In genomic region chr5:88375808-88376207, GRCm38 (mm10) we compare ENCODE assay signal across 42 mouse cellular contexts. TPM values are rescaled to one million over a fixed set of nuclear protein-coding genes. Genes with fewer than 3 reads are reported as not detected.
"Had no signal": no experiment of that assay in that cellular context is flagged by ENCODE, and none has a peak within 500 bp of the region (broad histone marks: within the 10 kb centered on the region; RNA-seq: fewer than 3 reads in every experiment).

Gene Amtn, plus strand, starts transcription at chr5:88376108.

- H3K4me3 ChIP-seq: heart, adult 2 months; heart, embryonic 10.5 days; heart, embryonic 12.5 days; heart, embryonic 13.5 days; heart, embryonic 15.5 days; hindbrain, embryonic 10.5 days; hindbrain, embryonic 12.5 days; hindbrain, embryonic 13.5 days; hindbrain, embryonic 15.5 days; intestine, embryonic 15.5 days; kidney, embryonic 15.5 days; layer of hippocampus, adult 2 months had no signal

- H3K27me3 ChIP-seq: heart, embryonic 12.5 days; heart, embryonic 13.5 days; heart, embryonic 15.5 days; hindbrain, embryonic 12.5 days; hindbrain, embryonic 13.5 days; hindbrain, embryonic 15.5 days; intestine, embryonic 15.5 days; kidney, embryonic 15.5 days had no signal

- H3K27ac ChIP-seq: heart, adult 2 months; heart, embryonic 10.5 days; heart, embryonic 13.5 days; heart, embryonic 15.5 days; hindbrain, embryonic 10.5 days; hindbrain, embryonic 12.5 days; hindbrain, embryonic 13.5 days; hindbrain, embryonic 15.5 days; hindbrain, postnatal 0 days; intestine, embryonic 15.5 days; kidney, embryonic 15.5 days; kidney, postnatal 0 days; layer of hippocampus, adult 2 months had no signal

- DNase-seq: heart, adult 2 months; heart, postnatal 10 days; heart, postnatal 14 days; heart, postnatal 36 days; heart, postnatal 4 days; kidney, adult 11 months; kidney, adult 18-20 months; kidney, adult 2 months; kidney, adult 8-10 months; kidney, adult 9 months; kidney, postnatal 10 days; kidney, postnatal 14 days; kidney, postnatal 25 days; kidney, postnatal 36 days; kidney, postnatal 4 days; layer of hippocampus, adult 9-11 months; layer of hippocampus, postnatal 36 days had no signal

- H3K4me1 ChIP-seq: heart, embryonic 10.5 days; heart, embryonic 12.5 days; heart, embryonic 13.5 days; heart, embryonic 15.5 days; hindbrain, embryonic 10.5 days; hindbrain, embryonic 12.5 days; hindbrain, embryonic 13.5 days; hindbrain, embryonic 15.5 days; intestine, embryonic 15.5 days; kidney, embryonic 15.5 days had no signal

- H3K4me2 ChIP-seq: heart, embryonic 11.5 days; heart, embryonic 12.5 days; heart, embryonic 13.5 days; heart, embryonic 15.5 days; hindbrain, embryonic 12.5 days; hindbrain, embryonic 13.5 days; hindbrain, embryonic 15.5 days; intestine, embryonic 15.5 days; kidney, embryonic 15.5 days had no signal

- H3K9ac ChIP-seq: heart, embryonic 12.5 days; heart, embryonic 13.5 days; heart, embryonic 15.5 days; hindbrain, embryonic 12.5 days; hindbrain, embryonic 13.5 days; hindbrain, embryonic 15.5 days; intestine, embryonic 15.5 days; kidney, embryonic 15.5 days had no signal

- H3K9me3 ChIP-seq: heart, embryonic 10.5 days; heart, embryonic 12.5 days; heart, embryonic 13.5 days; heart, embryonic 15.5 days; hindbrain, embryonic 10.5 days; hindbrain, embryonic 12.5 days; hindbrain, embryonic 13.5 days; hindbrain, embryonic 15.5 days; intestine, embryonic 15.5 days; kidney, embryonic 15.5 days had no signal

- H3K36me3 ChIP-seq: heart, embryonic 10.5 days; heart, embryonic 12.5 days; heart, embryonic 13.5 days; heart, embryonic 15.5 days; hindbrain, embryonic 10.5 days; hindbrain, embryonic 12.5 days; hindbrain, embryonic 13.5 days; hindbrain, embryonic 15.5 days; intestine, embryonic 15.5 days; kidney, embryonic 15.5 days had no signal

- ATAC-seq: hindbrain, embryonic 16.5 days; hindbrain, postnatal 0 days; inflammation-experienced regulatory T-cells, adult 6 months; intestine, embryonic 15.5 days; intestine, embryonic 16.5 days; intestine, postnatal 0 days had no signal

RNA-seq across cellular contexts. Expression of gene Amtn, which starts in this region (rescaled TPM):
- polyA plus RNA-seq: heart, embryonic 10.5 days; heart, embryonic 11.5 days; heart, embryonic 12.5 days; heart, embryonic 13.5 days; heart, embryonic 14.5 days; heart, embryonic 15.5 days; heart, embryonic 16.5 days; heart, postnatal 0 days; hindbrain, embryonic 10.5 days; hindbrain, embryonic 12.5 days; hindbrain, embryonic 13.5 days; hindbrain, embryonic 15.5 days; hindbrain, embryonic 16.5 days; hindbrain, postnatal 0 days; inflammation-experienced regulatory T-cells, adult 6 months; intestine, embryonic 14.5 days; intestine, embryonic 15.5 days; intestine, embryonic 16.5 days; kidney, adult 2 months; kidney, embryonic 14.5 days; kidney, embryonic 15.5 days; kidney, embryonic 16.5 days; kidney, postnatal 0 days; large intestine, adult 2 months had no signal
